Mouse (Mus musculus): Measurements from ENCODE around the gene Spast. TPM values are rescaled to one million over a fixed set of nuclear protein-coding genes. Genes with fewer than 3 reads are reported as not detected.
A peak's percentile ranks its signal among the peaks of the same experiment; 100 is the strongest.
"Not testable (repeated sequence)": the region's sequence is repeated elsewhere in the genome, so short reads cannot be mapped to it uniquely, and the experiment has no call there.

Gene Spast
- polyA plus RNA-seq, 1 experiment from 2014 or later = 10.8 TPM

DNA sequence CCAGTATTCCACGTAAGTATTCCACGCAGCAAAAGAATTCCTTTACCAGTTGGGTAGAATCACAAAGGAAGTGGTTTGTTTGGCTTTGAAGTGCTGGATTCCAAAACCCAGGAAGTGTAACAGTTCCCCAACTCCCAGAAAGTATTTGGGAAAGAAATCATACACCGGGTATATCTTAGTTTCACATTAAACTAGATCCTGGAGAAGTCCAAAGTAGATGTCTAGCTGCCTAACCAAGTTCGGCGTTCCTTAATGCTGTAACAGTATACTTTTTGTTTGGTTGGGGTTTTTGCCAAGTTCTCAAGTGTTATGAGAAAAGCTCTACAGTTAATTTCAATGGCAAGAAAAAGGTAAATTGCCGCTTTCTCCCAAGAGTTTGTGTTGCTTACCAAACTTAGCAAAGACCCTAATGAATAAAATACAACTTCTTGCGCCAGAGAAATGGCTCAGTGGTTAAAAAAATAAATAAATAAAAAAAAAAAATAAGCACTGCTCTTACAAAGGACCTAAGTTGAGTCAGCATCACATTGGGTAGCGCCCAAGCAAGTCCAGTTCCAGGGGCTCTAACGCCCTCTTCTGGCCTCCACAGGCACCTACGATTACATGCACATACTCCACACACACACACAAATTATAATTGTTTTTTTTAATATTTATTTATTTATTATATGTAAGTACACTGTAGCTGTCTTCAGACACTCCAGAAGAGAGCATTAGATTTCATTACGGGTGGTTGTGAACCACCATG is 42.5 kb upstream of the Spast start:
- Histone ChIP-seq H3K9me3 (ENCODE audit: control insufficient read depth, low read length) (no peaks in the 10 kb centered on the region), H3K36me3 (ENCODE audit: control insufficient read depth, insufficient read depth, low read length) (peaks cover 13% of the 10 kb centered on the region), H3K4me1 (replicated peaks; ENCODE audit: control insufficient read depth, insufficient read depth, low read length) (peaks cover 11% of the 10 kb centered on the region), H3K27me3 (ENCODE audit: control insufficient read depth, insufficient read depth, low read depth, low read length) (no peaks in the 10 kb centered on the region), H3K9ac (ENCODE audit: low read length) (peak overlapping the region; percentile 95), H3K4me2 (ENCODE audit: low read depth, low read length) (peak overlapping the region; percentile 81), H3K27ac (ENCODE audit: low read length) (peak overlapping the region; percentile 99), H3K4me3 (ENCODE audit: low read length) (peak overlapping the region; percentile 91)
- ATAC-seq (ENCODE audit: low read depth) = no peak
- WGBS = 33% methylated on average over 11 of the region's 11 CpGs

DNA sequence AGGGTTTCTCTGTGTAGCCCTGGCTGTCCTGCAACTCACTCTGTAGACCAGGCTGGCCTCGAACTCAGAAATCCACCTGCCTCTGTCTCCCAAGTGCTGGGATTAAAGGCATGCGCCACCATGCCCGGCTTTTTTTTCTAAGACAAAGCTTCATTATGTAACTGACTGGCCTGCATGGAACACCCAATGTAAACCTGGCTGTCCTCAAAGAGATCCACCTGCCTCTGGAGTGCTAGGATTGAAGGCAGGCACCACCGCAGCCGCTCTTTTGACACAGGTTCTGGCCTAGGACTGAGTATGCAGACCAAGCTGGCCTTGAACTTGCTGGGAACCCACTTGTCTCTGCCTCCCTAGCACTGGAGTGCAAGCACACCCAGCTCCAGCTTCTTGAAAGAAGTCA is 41.8 kb upstream of the Spast start:
- not testable (repeated sequence) for H3K4me3 ChIP-seq (ENCODE audit: low read length); H3K9ac ChIP-seq (ENCODE audit: low read length); H3K27me3 ChIP-seq (ENCODE audit: control insufficient read depth, insufficient read depth, low read depth, low read length); H3K27ac ChIP-seq (ENCODE audit: low read length); H3K9me3 ChIP-seq (ENCODE audit: control insufficient read depth, low read length); H3K4me2 ChIP-seq (ENCODE audit: low read depth, low read length); ATAC-seq (ENCODE audit: low read depth)
- WGBS = 90% methylated on average over 5 of the region's 5 CpGs
- peaks cover 17% of the 10 kb centered on the region for H3K36me3 ChIP-seq (ENCODE audit: control insufficient read depth, insufficient read depth, low read length)
- peaks cover 11% of the 10 kb centered on the region for H3K4me1 ChIP-seq (replicated peaks; ENCODE audit: control insufficient read depth, insufficient read depth, low read length)

DNA sequence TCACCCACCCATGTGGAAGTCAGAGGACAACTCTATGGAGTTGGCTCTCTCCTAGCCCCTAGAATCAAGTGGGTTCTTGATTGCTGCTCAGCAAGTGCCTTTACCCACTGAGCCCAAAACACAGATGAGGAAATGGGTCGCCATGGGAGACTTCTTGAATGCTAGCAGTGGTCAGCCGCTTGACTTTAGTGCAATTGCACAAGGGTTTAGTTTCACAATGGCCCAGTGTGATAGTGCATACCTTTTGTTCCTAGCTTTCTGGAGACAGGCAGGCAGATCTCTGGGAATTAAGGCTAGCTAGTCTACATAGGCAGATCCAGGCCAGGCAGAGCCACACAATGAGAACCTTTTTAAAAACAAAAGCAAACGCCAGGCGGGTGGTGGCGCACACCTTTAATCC is 38.7 kb upstream of the Spast start:
- Histone ChIP-seq H3K4me1 (replicated peaks; ENCODE audit: control insufficient read depth, insufficient read depth, low read length) (0 out of 2 replicates have a peak, but pooled peaks cover 2% of the 10 kb centered on the region), H3K4me2 (ENCODE audit: low read depth, low read length) (no peak overlapping the region), H3K36me3 (ENCODE audit: control insufficient read depth, insufficient read depth, low read length) (peaks cover 20% of the 10 kb centered on the region), H3K27ac (ENCODE audit: low read length) (no peak overlapping the region), H3K9me3 (ENCODE audit: control insufficient read depth, low read length) (no peaks in the 10 kb centered on the region), H3K9ac (ENCODE audit: low read length) (no peak overlapping the region), H3K27me3 (ENCODE audit: control insufficient read depth, insufficient read depth, low read depth, low read length) (no peaks in the 10 kb centered on the region), H3K4me3 (ENCODE audit: low read length) (no peak overlapping the region)
- ATAC-seq (ENCODE audit: low read depth) = no peak
- 88% methylated on average over 5 of the region's 5 CpGs for WGBS

GRCm38 (mm10) chr17:74304060-74304459 is 34.7 kb upstream of the Spast start:
- Histone ChIP-seq H3K27ac (ENCODE audit: low read length) (no peak overlapping the region), H3K27me3 (ENCODE audit: control insufficient read depth, insufficient read depth, low read depth, low read length) (no peaks in the 10 kb centered on the region), H3K9me3 (ENCODE audit: control insufficient read depth, low read length) (no peaks in the 10 kb centered on the region), H3K4me1 (replicated peaks; ENCODE audit: control insufficient read depth, insufficient read depth, low read length) (no peaks in the 10 kb centered on the region), H3K36me3 (ENCODE audit: control insufficient read depth, insufficient read depth, low read length) (peaks cover 35% of the 10 kb centered on the region), H3K4me2 (ENCODE audit: low read depth, low read length) (no peak overlapping the region), H3K4me3 (ENCODE audit: low read length) (no peak overlapping the region), H3K9ac (ENCODE audit: low read length) (no peak overlapping the region)
- no peak for ATAC-seq (ENCODE audit: low read depth)
- 89% methylated on average over 4 of the region's 4 CpGs for WGBS

DNA sequence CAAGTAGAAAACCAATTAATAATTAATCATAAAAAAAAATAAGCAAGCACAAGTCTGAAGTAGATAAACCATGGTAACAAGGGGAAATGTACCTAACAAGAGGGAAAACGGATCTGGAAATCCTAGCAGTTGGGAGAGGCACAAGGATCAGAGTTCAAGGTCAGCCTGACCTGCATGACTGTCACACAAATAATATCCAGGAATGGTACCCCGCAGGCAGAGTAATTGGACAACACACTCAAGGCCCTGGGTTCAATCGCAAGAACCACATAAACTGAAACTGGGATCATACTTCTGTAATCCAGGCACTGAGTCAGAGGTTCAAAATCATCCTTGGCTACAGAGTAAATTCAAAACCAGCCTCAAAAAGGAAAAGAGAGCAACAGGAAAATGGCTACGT is 33.2 kb upstream of the Spast start:
- no peaks in the 10 kb centered on the region for H3K4me1 ChIP-seq (replicated peaks; ENCODE audit: control insufficient read depth, insufficient read depth, low read length)
- no peak overlapping the region for H3K27ac ChIP-seq (ENCODE audit: low read length)
- peaks cover 31% of the 10 kb centered on the region for H3K36me3 ChIP-seq (ENCODE audit: control insufficient read depth, insufficient read depth, low read length)
- no peaks in the 10 kb centered on the region for H3K27me3 ChIP-seq (ENCODE audit: control insufficient read depth, insufficient read depth, low read depth, low read length)
- no peak for ATAC-seq (ENCODE audit: low read depth)
- no peak overlapping the region for H3K4me2 ChIP-seq (ENCODE audit: low read depth, low read length)
- no peaks in the 10 kb centered on the region for H3K9me3 ChIP-seq (ENCODE audit: control insufficient read depth, low read length)
- no peak overlapping the region for H3K4me3 ChIP-seq (ENCODE audit: low read length)
- no peak overlapping the region for H3K9ac ChIP-seq (ENCODE audit: low read length)
- 86% methylated on average over 4 of the region's 4 CpGs for WGBS

DNA sequence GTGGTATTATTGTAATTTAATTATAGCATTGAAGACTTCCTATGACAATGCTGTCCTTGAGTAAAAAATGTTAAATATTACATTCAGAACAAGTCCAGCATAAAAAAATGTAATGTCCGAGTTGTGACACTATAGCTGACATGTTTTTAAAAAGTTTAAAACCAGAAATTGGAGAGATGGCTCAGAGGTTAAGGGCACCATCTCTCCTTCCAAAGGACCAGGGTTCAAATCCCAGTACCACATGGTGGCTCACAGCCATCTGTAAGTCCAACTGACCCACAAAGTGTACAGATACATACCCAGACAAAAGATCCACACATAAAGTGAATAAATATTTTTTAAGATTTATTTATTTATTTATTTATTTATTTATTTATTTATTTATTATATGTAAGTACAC is 32.8 kb upstream of the Spast start:
- Histone ChIP-seq H3K4me1 (replicated peaks; ENCODE audit: control insufficient read depth, insufficient read depth, low read length) (no peaks in the 10 kb centered on the region), H3K36me3 (ENCODE audit: control insufficient read depth, insufficient read depth, low read length) (peaks cover 31% of the 10 kb centered on the region), H3K9ac (ENCODE audit: low read length) (no peak overlapping the region), H3K4me2 (ENCODE audit: low read depth, low read length) (no peak overlapping the region), H3K27ac (ENCODE audit: low read length) (no peak overlapping the region), H3K4me3 (ENCODE audit: low read length) (no peak overlapping the region), H3K27me3 (ENCODE audit: control insufficient read depth, insufficient read depth, low read depth, low read length) (no peaks in the 10 kb centered on the region), H3K9me3 (ENCODE audit: control insufficient read depth, low read length) (no peaks in the 10 kb centered on the region)
- no peak for ATAC-seq (ENCODE audit: low read depth)
- WGBS = 90% methylated on average over 1 of the region's 1 CpGs

DNA sequence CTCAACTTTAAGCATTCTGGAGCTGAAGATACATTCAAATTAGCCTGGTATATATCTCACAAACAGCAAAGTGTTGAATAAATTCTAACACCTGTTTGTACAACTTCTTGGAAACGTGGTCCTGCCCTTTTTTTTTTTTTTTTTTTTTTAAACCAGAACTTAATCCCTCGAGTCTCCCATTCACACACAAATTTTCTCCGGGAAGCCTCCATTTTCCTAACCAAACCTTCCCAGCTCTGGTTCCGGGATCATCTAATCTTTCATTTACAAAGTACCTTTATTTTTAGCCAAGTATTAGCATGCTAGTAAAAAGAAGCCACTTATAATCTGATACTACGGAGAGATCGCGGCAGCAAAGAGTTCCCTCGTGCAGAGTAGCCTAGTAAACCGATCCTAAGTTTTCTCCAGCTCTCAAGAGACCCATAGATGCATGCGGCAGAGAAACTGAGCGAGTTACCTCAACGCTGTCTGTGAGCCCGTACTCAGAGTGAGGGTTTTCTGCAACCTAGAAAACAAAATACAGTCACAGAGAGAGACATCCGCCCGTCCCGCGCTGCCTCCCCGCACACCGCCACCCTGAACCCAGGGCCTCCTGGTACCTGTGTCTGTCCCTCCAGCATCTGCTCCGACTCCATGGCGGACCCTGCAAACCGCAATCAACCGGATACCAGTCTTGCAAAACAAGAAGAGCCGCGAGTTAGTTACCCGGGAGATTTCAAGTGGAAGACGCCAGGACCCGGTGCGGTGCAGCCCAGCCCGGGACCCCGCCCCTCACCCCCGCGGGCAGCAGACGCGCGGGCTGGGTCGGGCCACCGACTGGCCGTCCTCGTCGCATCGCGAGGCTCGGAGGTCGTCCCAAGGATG is 23.1 kb upstream of the Spast start:
- Histone ChIP-seq H3K9ac (ENCODE audit: low read length) (peak overlapping the region; percentile 89), H3K27me3 (ENCODE audit: control insufficient read depth, insufficient read depth, low read depth, low read length) (no peaks in the 10 kb centered on the region), H3K36me3 (ENCODE audit: control insufficient read depth, insufficient read depth, low read length) (no peaks in the 10 kb centered on the region), H3K4me2 (ENCODE audit: low read depth, low read length) (peak overlapping the region; percentile 84), H3K4me3 (ENCODE audit: low read length) (peak overlapping the region; percentile 90), H3K27ac (ENCODE audit: low read length) (peak overlapping the region; percentile 91), H3K9me3 (ENCODE audit: control insufficient read depth, low read length) (no peaks in the 10 kb centered on the region), H3K4me1 (replicated peaks; ENCODE audit: control insufficient read depth, insufficient read depth, low read length) (peaks cover 12% of the 10 kb centered on the region)
- peak; percentile 88 for ATAC-seq (ENCODE audit: low read depth)
- under 1% methylated on average over 45 of the region's 45 CpGs for WGBS

- 0% methylated on average over 36 of the region's 48 CpGs for WGBS
- peak; percentile 97 for ATAC-seq (ENCODE audit: low read depth)
- H3K4me3 ChIP-seq (ENCODE audit: low read length) = peak overlapping the region; percentile 90
- peak overlapping the region; percentile 84 for H3K4me2 ChIP-seq (ENCODE audit: low read depth, low read length)
- peak overlapping the region; percentile 91 for H3K27ac ChIP-seq (ENCODE audit: low read length)
- no peaks in the 10 kb centered on the region for H3K27me3 ChIP-seq (ENCODE audit: control insufficient read depth, insufficient read depth, low read depth, low read length)
- peaks cover 12% of the 10 kb centered on the region for H3K4me1 ChIP-seq (replicated peaks; ENCODE audit: control insufficient read depth, insufficient read depth, low read length)
- H3K9ac ChIP-seq (ENCODE audit: low read length) = peak overlapping the region; percentile 89
- H3K9me3 ChIP-seq (ENCODE audit: control insufficient read depth, low read length) = no peaks in the 10 kb centered on the region
- H3K36me3 ChIP-seq (ENCODE audit: control insufficient read depth, insufficient read depth, low read length) = no peaks in the 10 kb centered on the region
These were observed 22.4 kb upstream of the Spast start for GRCm38 (mm10) chr17:74316309-74316863.

GRCm38 (mm10) chr17:74318721-74319120 is 20.1 kb upstream of the Spast start:
- Histone ChIP-seq H3K9me3 (ENCODE audit: control insufficient read depth, low read length) (no peaks in the 10 kb centered on the region), H3K4me3 (ENCODE audit: low read length) (no peak overlapping the region), H3K36me3 (ENCODE audit: control insufficient read depth, insufficient read depth, low read length) (no peaks in the 10 kb centered on the region), H3K4me2 (ENCODE audit: low read depth, low read length) (no peak overlapping the region), H3K4me1 (replicated peaks; ENCODE audit: control insufficient read depth, insufficient read depth, low read length) (peaks cover 12% of the 10 kb centered on the region), H3K27me3 (ENCODE audit: control insufficient read depth, insufficient read depth, low read depth, low read length) (no peaks in the 10 kb centered on the region), H3K27ac (ENCODE audit: low read length) (no peak overlapping the region), H3K9ac (ENCODE audit: low read length) (no peak overlapping the region)
- no peak for ATAC-seq (ENCODE audit: low read depth)
- WGBS = 87% methylated on average over 6 of the region's 6 CpGs

Measured in lung, embryonic 16.5 days (tissue).